Mouse (Mus musculus) heart, embryonic 12.5 days (tissue): Measurements from ENCODE around the gene Zfp319. TPM values are rescaled to one million over a fixed set of nuclear protein-coding genes. Genes with fewer than 3 reads are reported as not detected.

Experiments used
- ATAC-seq: fragments of 200-750 bp; cut with Nextera tagmentation; 2 replicates; pipeline ENCODE4 v1.8.0; 2017; ENCODE audit warnings: moderate TSS enrichment, moderate library complexity; ENCODE audit not compliant: insufficient number of reproducible peaks, low FRiP score
- H3K27ac ChIP-seq: fragments of 300-500 bp; sonication (generic); 2 replicates; pipeline ENCODE4 v1.5.1; 2016; ENCODE audit warnings: mild to moderate bottlenecking, moderate library complexity; ENCODE audit not compliant: poor library complexity, severe bottlenecking
- H3K27me3 ChIP-seq: fragments of 300-500 bp; sonication (generic); replicated peaks from 2 replicates; pipeline ENCODE4 v1.6.1; 2016; ENCODE audit warnings: mild to moderate bottlenecking, moderate library complexity
- H3K36me3 ChIP-seq: fragments of 300-500 bp; sonication (generic); 2 replicates; pipeline ENCODE4 v1.6.1; 2016; ENCODE audit warnings: mild to moderate bottlenecking, moderate library complexity
- H3K4me1 ChIP-seq: fragments of 300-500 bp; sonication (generic); replicated peaks from 2 replicates; pipeline ENCODE4 v1.6.1; 2016; ENCODE audit warnings: mild to moderate bottlenecking
- H3K4me2 ChIP-seq: fragments of 300-500 bp; sonication (generic); 2 replicates; pipeline ENCODE4 v1.6.1; 2016; ENCODE audit warnings: mild to moderate bottlenecking, moderate library complexity
- H3K4me3 ChIP-seq: fragments of 300-500 bp; sonication (generic); 2 replicates; pipeline ENCODE4 v1.5.1; 2016; ENCODE audit warnings: mild to moderate bottlenecking
- H3K9ac ChIP-seq: fragments of 300-500 bp; sonication (generic); 2 replicates; pipeline ENCODE4 v1.6.1; 2016; ENCODE audit warnings: mild to moderate bottlenecking, moderate library complexity
- H3K9me3 ChIP-seq: fragments of 300-500 bp; sonication (generic); replicated peaks from 2 replicates; pipeline ENCODE4 v1.6.1; 2016; ENCODE audit warnings: mild to moderate bottlenecking, moderate library complexity
- WGBS: fragments of 180-500 bp; shearing (Covaris S2); methylation state at CpG from one replicate; pipeline ENCODE4 v1.1.7; 2016; 5-methylcytosine and 5-hydroxymethylcytosine counted together
- polyA plus RNA-seq: library from polyadenylated mRNA; unstranded; fragments of >200 nt; fragmentation: Nextera tagmentation; extraction: Ambion mirVana; gene quantifications from 2 replicates; pipeline ENCODE4 v1.2.1, GENCODE M21; 2016

The Zfp319 gene
- polyA plus RNA-seq, 1 experiment from 2014 or later: 8.6 TPM

DNA sequence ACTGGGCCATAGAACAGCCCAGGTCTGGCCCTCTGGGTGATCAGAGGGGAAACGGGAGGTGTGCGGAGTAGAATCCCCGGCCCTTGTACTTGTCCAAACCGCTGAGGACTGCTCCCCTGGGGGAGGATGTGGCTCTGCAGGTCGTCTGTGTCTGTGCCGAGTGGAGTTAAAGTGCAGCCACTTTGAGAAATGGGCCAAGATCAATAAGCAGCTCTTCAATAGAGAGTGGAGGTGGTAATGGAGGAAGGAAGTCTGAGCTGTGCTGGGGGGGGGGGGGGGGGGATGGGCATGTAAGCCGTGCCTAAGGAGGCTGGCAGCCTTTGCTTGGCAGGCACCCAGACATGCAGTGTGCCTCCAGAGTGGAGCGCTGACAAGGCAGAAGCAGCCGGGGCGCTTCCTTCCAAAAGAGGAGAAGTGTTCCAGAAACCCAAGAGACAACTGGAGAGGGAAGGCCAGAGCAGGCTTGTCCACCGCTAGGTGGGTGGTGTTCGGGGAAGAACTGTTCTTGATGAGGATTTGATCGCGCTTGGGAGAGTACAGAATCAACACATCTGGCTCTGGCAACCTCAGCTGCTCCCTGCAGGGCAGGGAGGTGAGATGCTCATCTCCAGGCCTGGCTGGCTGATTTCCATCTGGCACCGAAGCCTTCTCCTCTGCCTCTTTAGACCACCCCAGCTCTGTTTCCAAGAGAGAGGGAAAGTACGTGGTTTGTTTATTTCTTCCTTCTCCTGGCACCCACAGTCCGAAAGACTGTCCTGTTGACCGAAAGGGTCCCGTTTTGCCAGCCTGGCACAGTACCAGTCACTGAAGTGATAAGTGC, 17.3 kb upstream of the Zfp319 start:
- 0 out of 2 replicates have a peak, but pooled peaks have one; percentile 16 for ATAC-seq
- Histone ChIP-seq H3K9me3 (no peaks in the 10 kb centered on the region), H3K9ac (peak overlapping the region; percentile 1; the same call in 1 of the 2 replicates), H3K4me1 (peaks cover 38% of the 10 kb centered on the region), H3K36me3 (peaks cover 22% of the 10 kb centered on the region), H3K27me3 (no peaks in the 10 kb centered on the region), H3K27ac (peak overlapping the region; percentile 55; the same call in 1 of the 2 replicates), H3K4me2 (peak overlapping the region; percentile 6; the same call in 1 of the 2 replicates), H3K4me3 (no peak overlapping the region)
- 51% methylated on average over 18 of the region's 19 CpGs for WGBS

DNA sequence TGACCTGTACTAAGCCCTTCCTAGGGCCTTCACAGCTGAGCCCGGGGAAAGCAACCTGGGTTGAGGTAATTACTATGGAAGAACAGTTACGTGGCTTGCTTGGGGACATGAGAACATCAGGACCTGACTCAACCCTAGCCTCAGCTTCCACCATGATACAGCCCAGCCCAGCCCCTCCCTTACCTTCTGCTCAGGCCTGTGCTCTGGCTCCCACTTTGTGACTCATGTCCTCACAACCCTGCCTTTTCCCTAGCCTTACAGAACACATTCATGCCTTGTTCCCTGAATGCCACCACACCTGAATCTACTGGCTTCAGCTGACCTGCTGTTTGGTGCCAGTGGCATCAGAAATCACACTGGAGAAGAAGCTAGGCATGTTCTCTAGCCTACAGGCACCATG, 16.6 kb upstream of the Zfp319 start:
- ATAC-seq: no peak
- Histone ChIP-seq H3K9ac (0 out of 2 replicates have a peak overlapping the region, but pooled peaks have one; percentile 1), H3K4me2 (peak overlapping the region; percentile 6; the same call in 1 of the 2 replicates)

DNA sequence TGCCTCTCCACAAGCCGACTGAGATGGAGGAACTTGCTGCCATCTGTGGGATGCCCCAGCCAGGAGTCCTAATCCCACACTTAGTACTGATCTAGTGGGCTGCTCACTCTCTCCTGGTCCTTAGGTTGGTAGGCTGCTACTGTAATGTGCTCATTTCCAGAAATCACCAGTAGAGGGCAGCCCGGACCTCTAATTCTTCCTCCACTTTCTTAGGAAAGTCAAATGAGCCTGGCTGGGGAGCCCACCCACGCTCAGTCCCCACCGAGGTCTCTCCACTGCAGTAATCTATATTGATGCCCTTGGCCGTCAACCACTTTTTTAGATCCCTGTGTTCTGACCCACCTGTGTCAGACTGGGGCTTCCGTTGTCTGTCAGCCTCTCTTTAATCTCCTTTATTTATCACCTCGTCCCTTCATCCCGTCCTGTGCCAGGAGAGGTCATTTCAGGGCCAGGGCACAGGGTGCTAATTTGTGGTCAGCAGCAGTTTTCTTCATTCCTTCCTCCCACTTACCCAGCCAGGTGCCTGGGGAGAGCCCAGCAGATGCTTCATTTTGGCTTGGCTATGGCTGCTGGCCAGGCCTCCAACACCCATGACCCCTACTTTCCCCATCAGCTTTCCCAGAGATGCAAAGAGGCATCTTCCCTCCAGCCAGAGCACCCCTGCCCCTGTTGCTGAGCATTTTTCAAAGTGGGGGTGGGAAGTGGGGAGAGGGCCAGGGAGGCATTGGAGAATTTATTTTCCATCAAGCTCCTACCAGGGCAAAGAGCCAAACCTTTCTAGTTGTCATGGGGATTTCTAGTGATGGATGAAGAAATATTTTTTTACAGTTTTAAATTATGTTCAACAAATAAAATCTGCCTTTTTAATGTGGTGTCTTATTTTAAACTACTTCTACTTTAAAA, 15.1 kb upstream of the Zfp319 start:
- peaks cover 39% of the 10 kb centered on the region for H3K36me3 ChIP-seq
- H3K4me2 ChIP-seq: no peak overlapping the region
- H3K4me1 ChIP-seq: peaks cover 37% of the 10 kb centered on the region
- no peak for ATAC-seq
- H3K4me3 ChIP-seq: no peak overlapping the region
- H3K27me3 ChIP-seq: no peaks in the 10 kb centered on the region
- H3K27ac ChIP-seq: no peak overlapping the region
- no peaks in the 10 kb centered on the region for H3K9me3 ChIP-seq
- H3K9ac ChIP-seq: 0 out of 2 replicates have a peak overlapping the region, but pooled peaks have one; percentile 3
- 22% methylated on average over 8 of the region's 8 CpGs for WGBS

More for the DNA sequence above, 16.6 kb upstream of the Zfp319 start:
- peaks cover 35% of the 10 kb centered on the region for H3K4me1 ChIP-seq
- no peaks in the 10 kb centered on the region for H3K9me3 ChIP-seq
- peak overlapping the region; percentile 16; the same call in 1 of the 2 replicates for H3K27ac ChIP-seq
- no peak overlapping the region for H3K4me3 ChIP-seq
- H3K27me3 ChIP-seq: no peaks in the 10 kb centered on the region
- 85% methylated on average over 2 of the region's 2 CpGs for WGBS
- H3K36me3 ChIP-seq: peaks cover 28% of the 10 kb centered on the region

DNA sequence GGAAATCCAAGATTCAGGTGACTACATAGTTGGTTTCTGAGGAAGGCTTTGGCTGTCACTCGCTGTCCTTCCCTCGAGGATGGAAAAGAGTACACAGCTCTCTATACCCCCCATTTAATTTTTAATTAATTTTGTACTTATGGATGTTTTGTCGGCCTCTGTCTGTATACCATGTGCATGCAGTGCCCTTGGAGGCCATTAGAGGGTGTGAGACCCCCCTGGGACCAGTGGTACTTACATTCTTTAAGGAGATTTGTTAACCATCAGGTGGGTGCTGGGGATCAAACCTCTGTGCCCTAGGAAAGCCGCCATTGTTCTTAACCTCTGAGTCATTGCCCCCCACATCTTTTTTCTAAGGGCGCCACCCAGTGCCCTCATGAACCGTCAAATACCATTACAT, 12.9 kb upstream of the Zfp319 start:
- H3K4me3 ChIP-seq: no peak overlapping the region
- no peak overlapping the region for H3K27ac ChIP-seq
- no peaks in the 10 kb centered on the region for H3K27me3 ChIP-seq
- peaks cover 61% of the 10 kb centered on the region for H3K36me3 ChIP-seq
- H3K4me2 ChIP-seq: no peak overlapping the region
- 73% methylated on average over 6 of the region's 6 CpGs for WGBS
- no peak overlapping the region for H3K9ac ChIP-seq
- ATAC-seq: no peak
- H3K9me3 ChIP-seq: no peaks in the 10 kb centered on the region
- H3K4me1 ChIP-seq: peaks cover 27% of the 10 kb centered on the region

DNA sequence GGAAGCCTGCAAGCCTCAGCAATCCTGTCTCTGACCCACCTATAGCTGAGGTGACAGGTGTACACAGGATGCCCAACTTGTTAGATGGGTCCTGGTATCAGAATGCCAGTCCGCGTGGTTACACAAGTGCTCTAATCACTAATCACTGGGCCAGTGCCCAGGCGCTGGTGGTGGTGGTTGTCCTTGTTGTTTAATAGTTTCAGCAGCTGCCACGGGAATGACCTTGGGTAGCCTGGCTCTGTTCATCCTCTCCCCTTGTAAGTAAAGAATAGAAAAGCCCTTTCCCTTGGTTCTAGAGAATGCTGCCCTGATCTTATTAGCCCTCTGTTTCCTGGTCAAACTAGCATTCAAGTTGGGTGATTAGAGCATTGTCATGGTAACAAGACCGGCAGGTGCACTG, 10.0 kb upstream of the Zfp319 start:
- no peak for ATAC-seq
- Histone ChIP-seq H3K9ac (0 out of 2 replicates have a peak overlapping the region, but pooled peaks have one; percentile 32), H3K9me3 (no peaks in the 10 kb centered on the region), H3K27ac (no peak overlapping the region), H3K27me3 (no peaks in the 10 kb centered on the region), H3K4me2 (no peak overlapping the region), H3K4me3 (no peak overlapping the region), H3K4me1 (peaks cover 5% of the 10 kb centered on the region), H3K36me3 (peaks cover 87% of the 10 kb centered on the region)
- 62% methylated on average over 5 of the region's 5 CpGs for WGBS

DNA sequence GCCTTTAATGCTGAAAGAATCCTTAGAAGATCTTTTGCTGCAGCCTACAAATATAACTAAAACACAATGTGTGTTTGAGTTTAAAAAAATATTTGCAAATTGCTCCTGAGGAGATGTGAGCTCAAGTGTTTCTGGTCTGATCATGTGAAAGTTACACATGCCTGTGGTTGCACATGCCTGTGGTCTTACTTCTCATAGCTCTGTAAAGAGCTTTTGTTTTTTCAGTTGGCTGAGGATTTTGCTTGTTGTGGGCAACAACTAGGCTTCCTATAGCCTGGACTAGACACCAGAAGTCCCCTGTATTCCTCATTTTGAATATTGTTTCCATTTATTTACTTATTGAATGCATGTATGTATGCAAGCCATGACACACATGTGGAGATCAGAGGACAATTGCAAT, 4.6 kb upstream of the Zfp319 start:
- no peaks in the 10 kb centered on the region for H3K9me3 ChIP-seq
- H3K4me1 ChIP-seq: peaks cover 5% of the 10 kb centered on the region
- no peak overlapping the region for H3K27ac ChIP-seq
- H3K4me2 ChIP-seq: no peak overlapping the region
- no peaks in the 10 kb centered on the region for H3K27me3 ChIP-seq
- no peak overlapping the region for H3K9ac ChIP-seq
- no peak for ATAC-seq
- H3K4me3 ChIP-seq: no peak overlapping the region
- peaks cover 67% of the 10 kb centered on the region for H3K36me3 ChIP-seq

DNA sequence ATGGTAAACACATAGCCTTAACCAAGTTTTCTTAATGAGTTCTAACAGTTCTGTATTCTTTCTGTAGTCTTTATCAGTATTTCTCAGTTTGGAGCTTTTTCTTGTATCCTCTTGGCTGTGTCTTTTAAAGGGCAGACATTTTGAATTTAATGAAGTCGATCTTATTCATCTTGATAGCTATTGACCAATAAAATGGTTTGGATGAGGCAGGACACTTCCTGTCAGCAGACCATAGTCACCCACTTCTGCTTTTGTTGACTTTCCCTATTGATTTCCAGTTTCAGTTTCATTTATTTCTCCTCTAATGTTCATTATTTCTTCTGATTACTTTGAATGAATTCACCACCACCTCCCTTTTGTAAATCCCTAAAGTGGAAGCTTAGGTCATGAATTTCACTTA, 4.0 kb upstream of the Zfp319 start:
- no peak for ATAC-seq
- Histone ChIP-seq H3K9me3 (no peaks in the 10 kb centered on the region), H3K27ac (no peak overlapping the region), H3K4me2 (no peak overlapping the region), H3K36me3 (peaks cover 60% of the 10 kb centered on the region), H3K4me3 (no peak overlapping the region), H3K4me1 (peaks cover 5% of the 10 kb centered on the region), H3K9ac (no peak overlapping the region), H3K27me3 (no peaks in the 10 kb centered on the region)
- 85% methylated on average over 1 of the region's 1 CpGs for WGBS

DNA sequence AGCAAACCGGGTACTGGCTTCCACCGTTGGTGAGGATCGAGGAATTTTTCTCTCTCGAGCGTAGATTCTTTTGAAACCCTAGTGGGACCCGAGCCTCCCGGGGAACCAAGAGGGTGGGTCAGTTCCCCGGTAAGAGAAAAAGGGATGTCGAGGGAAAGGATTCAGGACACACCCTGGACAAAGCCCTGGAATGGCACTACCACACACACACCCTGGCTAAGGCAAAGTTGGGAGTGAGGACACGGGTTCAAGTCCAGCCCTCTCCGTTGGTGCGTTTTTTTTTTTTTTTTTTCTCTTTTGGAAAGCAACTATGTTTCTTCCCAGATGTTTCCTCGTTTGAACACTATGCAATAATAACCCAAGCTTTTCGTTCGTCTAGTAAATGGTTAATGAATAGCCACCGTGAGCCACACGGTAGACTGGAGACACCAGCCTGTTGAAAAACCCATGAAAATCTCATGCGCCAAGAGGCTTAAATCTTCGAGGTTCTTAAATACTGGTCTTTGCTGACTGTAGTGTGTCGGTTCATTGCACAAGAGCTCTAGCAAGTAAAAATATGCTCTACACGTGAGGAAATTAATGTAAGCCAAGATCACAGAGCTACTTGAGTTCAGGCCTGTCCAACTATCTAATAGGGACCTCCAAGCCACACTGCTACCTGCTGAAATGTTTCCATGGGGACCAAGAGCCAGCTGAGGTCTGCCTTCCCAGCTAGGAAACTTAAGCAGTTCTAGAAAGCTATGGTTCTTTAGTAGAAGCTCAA, 868 bp upstream of the Zfp319 start:
- H3K36me3 ChIP-seq: peaks cover 53% of the 10 kb centered on the region
- H3K4me1 ChIP-seq: peaks cover 21% of the 10 kb centered on the region
- peak overlapping the region; percentile 90 for H3K4me2 ChIP-seq
- 25% methylated on average over 21 of the region's 21 CpGs for WGBS
- peak overlapping the region; percentile 99 for H3K27ac ChIP-seq
- H3K27me3 ChIP-seq: no peaks in the 10 kb centered on the region
- no peak for ATAC-seq
- no peaks in the 10 kb centered on the region for H3K9me3 ChIP-seq
- H3K9ac ChIP-seq: peak overlapping the region; percentile 89
- peak overlapping the region; percentile 87 for H3K4me3 ChIP-seq

DNA sequence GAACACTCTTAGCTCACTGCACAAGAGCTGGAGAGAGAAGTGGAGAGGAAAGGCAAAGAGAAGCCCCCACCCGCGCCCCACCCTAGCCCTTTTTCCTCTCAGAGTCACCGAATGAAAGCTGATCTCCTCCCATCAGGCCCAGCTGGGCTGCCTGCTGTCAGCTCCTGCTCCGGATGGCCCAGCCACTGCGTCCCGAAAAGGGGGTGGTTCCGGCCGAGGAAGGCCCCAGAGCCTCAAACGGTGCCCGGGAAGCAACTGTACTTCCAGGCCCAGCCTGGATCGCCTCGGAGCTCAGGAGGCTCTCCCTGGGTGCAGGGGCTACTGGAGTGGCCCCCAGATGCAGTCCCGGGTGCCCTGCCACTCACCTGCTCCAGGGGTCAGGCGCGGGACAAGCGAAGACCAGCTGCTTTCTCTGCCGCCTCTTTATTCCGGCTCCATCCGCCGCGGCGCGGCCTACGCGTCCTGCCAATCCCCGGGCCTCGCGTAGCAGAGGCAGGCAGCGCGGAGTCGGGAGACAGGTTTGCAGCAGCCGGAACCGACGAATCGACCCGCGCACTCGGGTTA, 512 bp downstream of the Zfp319 start:
- peaks cover 58% of the 10 kb centered on the region for H3K36me3 ChIP-seq
- H3K4me3 ChIP-seq: peak overlapping the region; percentile 87
- peak overlapping the region; percentile 99 for H3K27ac ChIP-seq
- no peaks in the 10 kb centered on the region for H3K27me3 ChIP-seq
- peak overlapping the region; percentile 89 for H3K9ac ChIP-seq
- under 1% methylated on average over 38 of the region's 38 CpGs for WGBS
- H3K4me2 ChIP-seq: peak overlapping the region; percentile 90
- ATAC-seq: peak; percentile 49
- peaks cover 28% of the 10 kb centered on the region for H3K4me1 ChIP-seq
- H3K9me3 ChIP-seq: no peaks in the 10 kb centered on the region

DNA sequence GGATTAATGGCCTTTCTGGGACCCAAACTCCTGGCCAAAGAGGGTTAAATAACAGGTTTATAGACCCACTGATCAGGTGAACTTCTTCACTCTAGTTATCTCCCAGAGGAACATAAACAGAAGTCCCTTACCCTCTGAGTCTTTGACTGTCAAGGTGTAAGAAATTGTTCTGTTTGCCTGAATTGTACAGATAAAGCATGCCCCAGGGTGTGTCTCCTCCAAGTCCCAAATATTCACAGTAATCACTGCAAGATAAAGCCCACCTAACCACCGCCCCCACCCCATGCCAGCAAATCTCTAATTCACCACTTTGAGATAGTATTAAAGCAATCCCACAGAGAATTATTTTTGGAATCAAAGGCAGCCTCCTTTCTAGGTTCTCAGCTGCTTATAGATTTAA, 1.4 kb downstream of the Zfp319 start:
- Histone ChIP-seq H3K4me2 (peak overlapping the region; percentile 90), H3K9me3 (no peaks in the 10 kb centered on the region), H3K4me1 (peaks cover 34% of the 10 kb centered on the region), H3K9ac (peak overlapping the region; percentile 89), H3K36me3 (peaks cover 62% of the 10 kb centered on the region), H3K27me3 (no peaks in the 10 kb centered on the region), H3K27ac (no peak overlapping the region), H3K4me3 (peak overlapping the region; percentile 87)
- ATAC-seq: no peak
- 43% methylated on average over 1 of the region's 1 CpGs for WGBS
